Mouse (Mus musculus): Measurements from ENCODE around the gene Ncoa5. TPM values are rescaled to one million over a fixed set of nuclear protein-coding genes. Genes with fewer than 3 reads are reported as not detected.

Gene Ncoa5
- polyA plus RNA-seq, 1 experiment: 25.1 TPM

- H3K27me3 ChIP-seq (ENCODE audit: control insufficient read depth, insufficient read depth, low read length): peaks cover 8% of the 10 kb centered on the region
- H3K4me3 ChIP-seq (ENCODE audit: extremely low read depth, insufficient read depth, insufficient read length): no peak overlapping the region
Observed at GRCm38 (mm10) chr2:164996848-164997720, 37.6 kb downstream of the Ncoa5 start.

GRCm38 (mm10) chr2:164995976-164996375 is 38.7 kb downstream of the Ncoa5 start:
- DNase-seq (ENCODE audit: low read depth in 1 of 2, low spot score in 2 of 2): no peak
- 83% methylated on average over 11 of the region's 11 CpGs for WGBS
- H3K27me3 ChIP-seq (ENCODE audit: control insufficient read depth, insufficient read depth, low read length): peaks cover 8% of the 10 kb centered on the region
- TF ChIP-seq CTCF (IDR thresholded peaks at IDR 0.05; ENCODE audit: extremely low read depth, insufficient read depth, insufficient read length, insufficient replicate concordance) (no peak), POLR2A (IDR thresholded peaks at IDR 0.05; ENCODE audit: low read depth, low read length) (no peak)
- no peak overlapping the region for H3K4me3 ChIP-seq (ENCODE audit: extremely low read depth, insufficient read depth, insufficient read length)
- H3K4me1 ChIP-seq (ENCODE audit: control insufficient read depth, insufficient read depth, insufficient read length): peaks cover 4% of the 10 kb centered on the region; the same call in 1 of the 2 replicates
- H3K36me3 ChIP-seq (ENCODE audit: control insufficient read depth, insufficient read depth, low read length): peaks cover 7% of the 10 kb centered on the region
- H3K27ac ChIP-seq (ENCODE audit: insufficient read depth, low read length): no peak overlapping the region

More at GRCm38 (mm10) chr2:164996848-164997720, 37.6 kb downstream of the Ncoa5 start:
- TF ChIP-seq CTCF (IDR thresholded peaks at IDR 0.05; ENCODE audit: extremely low read depth, insufficient read depth, insufficient read length, insufficient replicate concordance): no peak
- no peak for TF ChIP-seq POLR2A (IDR thresholded peaks at IDR 0.05; ENCODE audit: low read depth, low read length)
- peaks cover 4% of the 10 kb centered on the region; the same call in 1 of the 2 replicates for H3K4me1 ChIP-seq (ENCODE audit: control insufficient read depth, insufficient read depth, insufficient read length)
- H3K36me3 ChIP-seq (ENCODE audit: control insufficient read depth, insufficient read depth, low read length): peaks cover 18% of the 10 kb centered on the region
- WGBS: 11% methylated on average over 49 of the region's 49 CpGs
- H3K27ac ChIP-seq (ENCODE audit: insufficient read depth, low read length): no peak overlapping the region
- no peak for DNase-seq (ENCODE audit: low read depth in 1 of 2, low spot score in 2 of 2)

GRCm38 (mm10) chr2:164994659-164995428 is 39.8 kb downstream of the Ncoa5 start:
- WGBS: 64% methylated on average over 21 of the region's 21 CpGs
- no peak for DNase-seq (ENCODE audit: low read depth in 1 of 2, low spot score in 2 of 2)
- peaks cover 3% of the 10 kb centered on the region; the same call in 1 of the 2 replicates for H3K36me3 ChIP-seq (ENCODE audit: control insufficient read depth, insufficient read depth, low read length)
- H3K4me1 ChIP-seq (ENCODE audit: control insufficient read depth, insufficient read depth, insufficient read length): peaks cover 4% of the 10 kb centered on the region; the same call in 1 of the 2 replicates
- H3K27ac ChIP-seq (ENCODE audit: insufficient read depth, low read length): no peak overlapping the region
- TF ChIP-seq CTCF (IDR thresholded peaks at IDR 0.05; ENCODE audit: extremely low read depth, insufficient read depth, insufficient read length, insufficient replicate concordance): no peak
- no peak for TF ChIP-seq POLR2A (IDR thresholded peaks at IDR 0.05; ENCODE audit: low read depth, low read length)
- no peak overlapping the region for H3K4me3 ChIP-seq (ENCODE audit: extremely low read depth, insufficient read depth, insufficient read length)
- H3K27me3 ChIP-seq (ENCODE audit: control insufficient read depth, insufficient read depth, low read length): peaks cover 8% of the 10 kb centered on the region

GRCm38 (mm10) chr2:164994156-164994555 is 40.5 kb downstream of the Ncoa5 start:
- DNase-seq (ENCODE audit: low read depth in 1 of 2, low spot score in 2 of 2): no peak
- Histone ChIP-seq H3K27me3 (ENCODE audit: control insufficient read depth, insufficient read depth, low read length) (peaks cover 8% of the 10 kb centered on the region), H3K4me1 (ENCODE audit: control insufficient read depth, insufficient read depth, insufficient read length) (peaks cover 4% of the 10 kb centered on the region; the same call in 1 of the 2 replicates), H3K36me3 (ENCODE audit: control insufficient read depth, insufficient read depth, low read length) (no peaks in the 10 kb centered on the region), H3K4me3 (ENCODE audit: extremely low read depth, insufficient read depth, insufficient read length) (no peak overlapping the region), H3K27ac (ENCODE audit: insufficient read depth, low read length) (no peak overlapping the region)
- WGBS: 91% methylated on average over 11 of the region's 11 CpGs
- TF ChIP-seq POLR2A (IDR thresholded peaks at IDR 0.05; ENCODE audit: low read depth, low read length): no peak
- TF ChIP-seq CTCF (IDR thresholded peaks at IDR 0.05; ENCODE audit: extremely low read depth, insufficient read depth, insufficient read length, insufficient replicate concordance): no peak

- H3K27ac ChIP-seq (ENCODE audit: insufficient read depth, low read length): no peak overlapping the region
- no peaks in the 10 kb centered on the region; the same call in 1 of the 2 replicates for H3K27me3 ChIP-seq (ENCODE audit: control insufficient read depth, insufficient read depth, low read length)
- H3K4me1 ChIP-seq (ENCODE audit: control insufficient read depth, insufficient read depth, insufficient read length): no peaks in the 10 kb centered on the region
- WGBS: 39% methylated on average over 10 of the region's 10 CpGs
- DNase-seq (ENCODE audit: low read depth in 1 of 2, low spot score in 2 of 2): no peak
- H3K36me3 ChIP-seq (ENCODE audit: control insufficient read depth, insufficient read depth, low read length): no peaks in the 10 kb centered on the region
- H3K4me3 ChIP-seq (ENCODE audit: extremely low read depth, insufficient read depth, insufficient read length): no peak overlapping the region
- TF ChIP-seq POLR2A (IDR thresholded peaks at IDR 0.05; ENCODE audit: low read depth, low read length) (no peak), CTCF (IDR thresholded peaks at IDR 0.05; ENCODE audit: extremely low read depth, insufficient read depth, insufficient read length, insufficient replicate concordance) (no peak)
Observed at GRCm38 (mm10) chr2:164991808-164992207, 42.9 kb downstream of the Ncoa5 start.

GRCm38 (mm10) chr2:164991111-164991510 is 43.6 kb downstream of the Ncoa5 start:
- Histone ChIP-seq H3K36me3 (ENCODE audit: control insufficient read depth, insufficient read depth, low read length) (no peaks in the 10 kb centered on the region), H3K4me1 (ENCODE audit: control insufficient read depth, insufficient read depth, insufficient read length) (no peaks in the 10 kb centered on the region), H3K27ac (ENCODE audit: insufficient read depth, low read length) (no peak overlapping the region), H3K27me3 (ENCODE audit: control insufficient read depth, insufficient read depth, low read length) (no peaks in the 10 kb centered on the region; the same call in 1 of the 2 replicates), H3K4me3 (ENCODE audit: extremely low read depth, insufficient read depth, insufficient read length) (no peak overlapping the region)
- TF ChIP-seq CTCF (IDR thresholded peaks at IDR 0.05; ENCODE audit: extremely low read depth, insufficient read depth, insufficient read length, insufficient replicate concordance) (no peak), POLR2A (IDR thresholded peaks at IDR 0.05; ENCODE audit: low read depth, low read length) (no peak)
- WGBS: 75% methylated on average over 3 of the region's 3 CpGs
- DNase-seq (ENCODE audit: low read depth in 1 of 2, low spot score in 2 of 2): no peak
